Mouse (Mus musculus) cerebellum, adult 2 months (tissue): ENCODE measurements around the gene Erap1. TPM values are rescaled to one million over a fixed set of nuclear protein-coding genes. Genes with fewer than 3 reads are reported as not detected.
"Not testable (repeated sequence)": the region's sequence is repeated elsewhere in the genome, so short reads cannot be mapped to it uniquely, and the experiment has no call there.

Source experiments
- DNase-seq, 2 experiments: peaks; one replicate each; pipeline ENCODE4 v3.0.0; 2021
- H3K27ac ChIP-seq: fragments of 200-500 bp; 2 replicates; pipeline ENCODE4 v1.5.1; 2012; ENCODE audit warnings: low read length, control low read depth, inconsistent platforms; ENCODE audit not compliant: insufficient read depth
- H3K27me3 ChIP-seq: fragments of 200-500 bp; 2 replicates; pipeline ENCODE4 v1.6.1; 2012; ENCODE audit warnings: inconsistent platforms, mild to moderate bottlenecking, low read length, moderate library complexity; ENCODE audit not compliant: control insufficient read depth, insufficient read depth
- H3K4me1 ChIP-seq: fragments of 200-500 bp; 2 replicates; pipeline ENCODE4 v1.6.1; 2011; ENCODE audit warnings: low read length; ENCODE audit not compliant: control insufficient read depth, insufficient read depth
- H3K4me3 ChIP-seq: fragments of 200-500 bp; replicated peaks from 2 replicates; pipeline ENCODE3; 2011; ENCODE audit warnings: mild to moderate bottlenecking, low read depth, low read length, control low read depth; ENCODE audit not compliant: insufficient read depth
- CTCF ChIP-seq: fragments of 200-500 bp; IDR thresholded peaks from 2 replicates; pipeline ENCODE4 v1.5.1; 2011; ENCODE audit warnings: low read depth, mild to moderate bottlenecking, control low read depth, low read length, moderate library complexity, borderline replicate concordance; ENCODE audit not compliant: insufficient read depth
- POLR2A ChIP-seq: fragments of 200-500 bp; IDR thresholded peaks from 2 replicates; pipeline ENCODE4 v1.6.1; 2011; ENCODE audit warnings: low read length, control low read depth, borderline replicate concordance; ENCODE audit not compliant: insufficient read depth
- WGBS: fragments of 180-500 bp; shearing (Covaris S2); methylation state at CpG from one replicate; pipeline ENCODE4 v1.1.7; 2018; 5-methylcytosine and 5-hydroxymethylcytosine counted together
- polyA plus RNA-seq: library from polyadenylated mRNA; depleted of rRNA; stranded (reverse); fragments of >200 nt; gene quantifications from 2 replicates; pipeline ENCODE4 v1.2.3, GENCODE M21; 2012; rRNA removed

The Erap1 gene
- polyA plus RNA-seq: 6.7 and 9.0 TPM in 2 replicates

DNA sequence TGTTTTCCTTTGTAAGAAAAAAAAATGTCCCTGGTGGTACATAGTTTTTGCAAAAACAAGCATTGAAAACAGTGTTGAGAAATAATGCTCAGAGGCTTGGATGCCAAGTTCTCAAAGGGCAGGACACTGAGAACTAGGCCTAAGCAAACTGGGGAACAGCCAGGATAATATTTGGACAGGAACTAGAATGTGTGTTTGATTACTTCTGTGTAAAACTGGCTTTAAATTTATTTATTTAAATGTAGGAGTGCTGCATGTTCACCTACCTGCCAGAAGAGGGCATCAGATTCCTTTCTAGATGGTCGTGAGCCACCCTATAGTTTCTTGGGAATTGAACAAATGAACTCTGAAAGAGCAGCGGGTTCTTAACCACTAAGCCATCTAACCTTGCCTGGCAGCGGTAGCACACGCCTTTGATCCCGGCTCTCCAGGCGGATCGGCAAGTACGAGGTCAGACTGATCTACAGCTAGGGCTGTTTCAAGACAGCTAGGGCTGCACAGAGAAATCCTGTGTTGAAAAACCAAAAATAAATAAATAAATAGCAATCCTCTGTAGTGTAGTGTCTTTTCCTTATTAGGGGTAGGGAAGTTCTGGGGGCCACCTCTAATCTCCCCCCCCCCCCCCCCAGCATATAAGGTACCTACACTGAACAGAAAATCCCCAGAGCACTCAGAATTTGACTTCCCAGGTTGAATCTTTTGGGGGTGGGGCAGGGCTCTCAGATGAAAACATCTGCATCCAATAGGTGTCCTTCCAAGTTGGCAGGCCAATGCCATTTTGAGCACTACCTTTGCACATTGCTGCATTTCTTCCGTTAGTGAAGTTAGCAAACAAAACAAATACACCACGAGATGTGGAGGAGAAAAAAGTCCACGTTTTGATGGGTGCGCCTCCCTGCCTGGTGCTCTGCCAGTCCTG, at the start of gene Erap1:
TSS of gene Erap1 (plus strand) at position 776 of the 919 bp plus-strand sequence.
- no peaks in the 10 kb centered on the region for H3K27me3 ChIP-seq
- peak; percentile 60 for TF ChIP-seq CTCF
- TF ChIP-seq POLR2A: no peak
- WGBS: under 1% methylated on average over 12 of the region's 12 CpGs
- no peaks in the 10 kb centered on the region for H3K4me1 ChIP-seq
- peak; percentile 46 to 61 for DNase-seq
- H3K4me3 ChIP-seq: peak within 1 kb of the TSS; percentile 94
- H3K27ac ChIP-seq: peak within 1 kb of the TSS; percentile 81

DNA sequence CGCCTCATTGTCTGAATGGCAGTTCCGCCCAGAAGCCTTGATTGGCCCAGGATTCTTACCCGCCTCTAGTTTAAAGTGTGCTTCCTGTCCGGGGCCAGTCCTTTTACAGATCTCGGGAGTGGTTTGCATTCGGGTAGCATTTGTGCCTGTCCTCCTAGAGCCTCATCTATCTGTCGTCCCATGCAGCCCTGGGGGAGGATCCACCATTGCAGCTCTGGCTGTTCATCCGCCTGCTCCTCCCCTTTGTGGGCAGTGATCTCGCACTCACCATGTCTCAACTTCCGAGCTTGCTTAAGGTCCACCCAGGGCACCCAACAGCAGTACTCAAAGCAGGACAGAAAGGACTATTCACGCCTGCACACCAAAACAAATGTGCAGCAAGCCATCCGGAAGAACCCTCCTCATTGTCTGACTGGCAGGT, 48.0 kb upstream of the Erap1 start:
- DNase-seq: peak in 1 of 2 experiments; percentile 9
- not testable (repeated sequence) for H3K27ac ChIP-seq, H3K27me3 ChIP-seq, H3K4me3 ChIP-seq, H3K4me1 ChIP-seq
- 66% methylated on average over 12 of the region's 12 CpGs for WGBS

DNA sequence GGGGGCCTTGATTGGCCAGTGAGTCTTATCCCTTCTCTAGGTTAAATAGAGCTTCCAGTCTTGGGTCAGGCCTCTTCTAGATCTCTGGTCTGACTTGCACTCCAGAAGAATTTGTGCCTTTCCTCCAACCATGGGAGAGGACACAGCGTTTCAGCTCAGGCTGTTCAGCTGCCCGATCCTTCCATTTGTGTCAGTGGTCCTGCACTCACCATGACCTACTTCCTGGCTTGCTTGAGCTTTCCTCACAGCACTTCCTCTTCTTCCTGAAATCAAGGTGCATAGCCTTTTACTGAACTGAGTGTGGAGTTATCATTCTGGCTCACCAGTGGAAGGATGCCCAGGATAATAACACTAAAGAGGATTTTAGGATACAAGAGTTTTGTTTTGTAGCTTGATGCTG, 47.5 kb upstream of the Erap1 start:
- not testable (repeated sequence) for H3K27me3 ChIP-seq, DNase-seq, H3K27ac ChIP-seq, H3K4me1 ChIP-seq, H3K4me3 ChIP-seq
- WGBS: 76% methylated on average over 2 of the region's 2 CpGs

GRCm38 (mm10) chr13:74597022-74597421, 42.3 kb upstream of the Erap1 start:
- not testable (repeated sequence) for H3K4me3 ChIP-seq, H3K4me1 ChIP-seq, DNase-seq, H3K27ac ChIP-seq, H3K27me3 ChIP-seq
- WGBS: 96% methylated on average over 2 of the region's 2 CpGs

GRCm38 (mm10) chr13:74601776-74602175, 37.6 kb upstream of the Erap1 start:
- H3K27ac ChIP-seq, DNase-seq, H3K4me1 ChIP-seq, H3K4me3 ChIP-seq, H3K27me3 ChIP-seq: not testable (repeated sequence)
- 100% methylated on average over 1 of the region's 1 CpGs for WGBS

GRCm38 (mm10) chr13:74617163-74618019, 22.0 kb upstream of the Erap1 start:
- not testable (repeated sequence) for H3K4me1 ChIP-seq, H3K27me3 ChIP-seq
- WGBS: 8% methylated on average over 22 of the region's 22 CpGs
- Histone ChIP-seq H3K27ac (peak overlapping the region; percentile 32), H3K4me3 (peak overlapping the region; percentile 56)
- peak; percentile 31; the same call in 1 of the 2 replicates for TF ChIP-seq POLR2A
- peak; percentile 75 to 87 for DNase-seq

DNA sequence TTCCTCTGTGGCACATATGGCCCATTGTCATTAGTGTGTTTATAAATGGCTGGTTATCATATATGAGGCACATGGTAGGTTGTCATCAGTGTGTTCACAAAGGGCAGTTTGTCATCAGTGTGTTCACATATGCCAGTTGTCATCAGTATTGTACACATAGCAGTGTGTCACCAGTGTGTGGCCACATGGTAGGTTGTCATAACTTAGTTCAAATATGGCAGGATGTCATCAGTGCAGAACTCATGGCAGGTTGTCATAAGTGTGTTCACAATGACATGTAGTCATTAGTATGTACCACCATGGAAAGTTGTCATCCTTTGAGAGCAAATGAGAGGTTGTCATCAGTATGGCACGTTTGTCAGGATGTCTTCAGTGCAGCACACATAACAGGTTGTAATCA, 7.0 kb upstream of the Erap1 start:
- TF ChIP-seq POLR2A (no peak), CTCF (no peak)
- Histone ChIP-seq H3K4me1 (no peaks in the 10 kb centered on the region), H3K27ac (no peak overlapping the region), H3K4me3 (no peak overlapping the region), H3K27me3 (no peaks in the 10 kb centered on the region)
- no peak for DNase-seq
- WGBS: 46% methylated on average over 1 of the region's 1 CpGs

- Histone ChIP-seq H3K27ac (no peak overlapping the region), H3K4me1 (no peaks in the 10 kb centered on the region), H3K27me3 (no peaks in the 10 kb centered on the region), H3K4me3 (no peak overlapping the region)
- no peak for TF ChIP-seq POLR2A
- no peak for TF ChIP-seq CTCF
- 82% methylated on average over 3 of the region's 3 CpGs for WGBS
- DNase-seq: no peak
Measured at GRCm38 (mm10) chr13:74632857-74633256, 6.5 kb upstream of the Erap1 start.
